Mouse (Mus musculus) forebrain, postnatal 0 days (tissue): ENCODE measurements around the gene Ano8. TPM values are rescaled to one million over a fixed set of nuclear protein-coding genes. Genes with fewer than 3 reads are reported as not detected.
A peak's percentile ranks its signal among the peaks of the same experiment; 100 is the strongest.
"Not testable (repeated sequence)": the region's sequence is repeated elsewhere in the genome, so short reads cannot be mapped to it uniquely, and the experiment has no call there.

ENCODE experiments used
- ATAC-seq: fragments of 200-750 bp; cut with Nextera tagmentation; 2 replicates; pipeline ENCODE4 v1.8.0; 2017; ENCODE audit warnings: mild to moderate bottlenecking, moderate library complexity
- DNase-seq: peaks from one replicate; pipeline ENCODE4 v3.0.0-alpha.2; 2015
- H3K27ac ChIP-seq: fragments of 300-500 bp; sonication (generic); 2 replicates; pipeline ENCODE4 v1.5.1; 2014; ENCODE audit warnings: low read depth, mild to moderate bottlenecking, antibody characterized with exemption, low read length, moderate library complexity, mixed read lengths
- H3K27me3 ChIP-seq: fragments of 300-500 bp; sonication (generic); 2 replicates; pipeline ENCODE4 v1.6.1; 2014; ENCODE audit warnings: mild to moderate bottlenecking, low read length, mixed read lengths; ENCODE audit not compliant: insufficient read depth
- H3K36me3 ChIP-seq: fragments of 300-500 bp; sonication (generic); 2 replicates; pipeline ENCODE4 v1.6.1; 2014; ENCODE audit warnings: mild to moderate bottlenecking, moderate library complexity; ENCODE audit not compliant: insufficient read depth
- H3K4me1 ChIP-seq: fragments of 300-500 bp; sonication (generic); 2 replicates; pipeline ENCODE4 v1.6.1; 2014; ENCODE audit warnings: antibody characterized with exemption; ENCODE audit not compliant: insufficient read depth
- H3K4me2 ChIP-seq: fragments of 300-500 bp; sonication (generic); 2 replicates; pipeline ENCODE4 v1.6.1; 2014; ENCODE audit warnings: low read depth, mild to moderate bottlenecking, moderate library complexity
- H3K4me3 ChIP-seq: fragments of 300-500 bp; sonication (generic); 2 replicates; pipeline ENCODE4 v1.5.1; 2014; ENCODE audit warnings: low read depth, low read length, mixed read lengths
- H3K9ac ChIP-seq: fragments of 300-500 bp; sonication (generic); 2 replicates; pipeline ENCODE4 v1.6.1; 2014; ENCODE audit warnings: mild to moderate bottlenecking
- H3K9me3 ChIP-seq: fragments of 300-500 bp; sonication (generic); 2 replicates; pipeline ENCODE4 v1.6.1; 2016; ENCODE audit warnings: low read length
- CTCF ChIP-seq: sonication (generic); IDR thresholded peaks from 2 replicates; pipeline ENCODE4 v1.5.1; 2016; ENCODE audit warnings: antibody characterized with exemption, control low read depth, low read depth
- WGBS: fragments of 180-500 bp; shearing (Covaris S2); extraction: QIAGEN DNeasy Blood & Tissue Kit; methylation state at CpG from one replicate; pipeline ENCODE4 v1.1.7; 2014; 5-methylcytosine and 5-hydroxymethylcytosine counted together
- polyA plus RNA-seq: library from polyadenylated mRNA; unstranded; fragments of >200 nt; fragmentation: Nextera tagmentation; extraction: Ambion mirVana; gene quantifications from 2 replicates; pipeline ENCODE4 v1.2.1, GENCODE M21; 2015
- total RNA-seq: library from RNA; depleted of rRNA; stranded (reverse); fragments of >200 nt; gene quantifications from 2 replicates; pipeline ENCODE4 v1.2.3, GENCODE M21; 2014

The Ano8 gene
- total and polyA plus RNA-seq, 2 experiments from 2014 or later = 7.7 to 82.2 TPM

DNA sequence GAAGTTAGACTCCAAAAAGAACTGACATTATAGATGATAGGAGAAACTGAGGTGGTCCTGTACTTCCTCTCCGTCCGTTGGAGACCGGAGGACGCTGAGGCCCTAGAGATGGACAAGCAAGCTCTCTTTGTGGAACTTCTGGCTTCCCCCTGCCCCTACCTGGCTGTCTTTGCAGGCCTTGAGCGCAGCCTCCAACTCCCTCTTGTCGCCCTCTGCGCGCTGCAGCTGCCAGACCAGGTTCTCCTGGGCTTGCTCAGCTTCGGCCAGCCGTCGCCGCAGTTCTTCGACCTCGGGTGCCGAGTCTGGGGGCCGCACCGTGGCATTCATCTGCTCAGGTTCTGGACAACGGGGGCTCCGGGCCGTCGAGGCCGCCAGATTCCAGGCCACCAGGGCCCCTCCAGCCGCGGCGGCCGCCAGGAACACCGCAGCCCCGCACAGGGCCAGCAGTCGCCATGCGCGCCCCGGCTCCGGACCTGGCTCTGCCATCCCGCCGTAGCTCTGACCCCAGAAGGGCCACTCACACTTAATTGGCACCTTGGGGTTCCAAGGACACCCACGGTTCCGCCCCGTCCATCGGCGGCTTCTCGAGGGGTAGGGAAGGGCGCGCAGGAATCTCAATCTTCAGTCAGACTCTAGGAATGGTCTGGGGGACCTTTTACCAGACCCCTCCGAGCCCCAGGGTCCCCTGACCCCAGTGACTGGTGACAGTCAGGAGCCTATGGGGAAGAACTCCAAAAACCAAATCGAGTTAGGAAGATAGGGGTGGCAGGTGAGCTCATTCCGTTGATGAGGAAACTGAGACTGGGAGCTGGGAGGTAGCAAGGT, 39.7 kb upstream of the Ano8 start, which contains the start of gene Ccdc194:
Ccdc194 (minus strand) TSS at position 486 of the 825 bp plus-strand sequence.
- Histone ChIP-seq H3K9ac (no peak within 1 kb of the TSS), H3K36me3 (no peaks in the 10 kb centered on the region), H3K4me1 (no peaks in the 10 kb centered on the region), H3K27ac (no peak within 1 kb of the TSS), H3K9me3 (no peaks in the 10 kb centered on the region), H3K27me3 (peaks cover 27% of the 10 kb centered on the region), H3K4me2 (no peak within 1 kb of the TSS), H3K4me3 (no peak within 1 kb of the TSS)
- no peak for DNase-seq
- no peak for TF ChIP-seq CTCF
- ATAC-seq = no peak
- 9% methylated on average over 46 of the region's 46 CpGs for WGBS

GRCm38 (mm10) chr8:71521634-71522033, 35.9 kb upstream of the Ano8 start:
- ATAC-seq (peak; percentile 92), DNase-seq (peak; percentile 90)
- peak; percentile 91 for TF ChIP-seq CTCF
- H3K4me2 ChIP-seq = 0 out of 2 replicates have a peak overlapping the region, but pooled peaks have one; percentile 8
- no peak overlapping the region for H3K4me3 ChIP-seq
- no peaks in the 10 kb centered on the region for H3K36me3 ChIP-seq
- no peaks in the 10 kb centered on the region for H3K9me3 ChIP-seq
- H3K4me1 ChIP-seq = no peaks in the 10 kb centered on the region
- H3K27ac ChIP-seq = no peak overlapping the region
- 4% methylated on average over 17 of the region's 17 CpGs for whole genome bisulfite sequencing
- H3K27me3 ChIP-seq = peaks cover 23% of the 10 kb centered on the region
- no peak overlapping the region for H3K9ac ChIP-seq

DNA sequence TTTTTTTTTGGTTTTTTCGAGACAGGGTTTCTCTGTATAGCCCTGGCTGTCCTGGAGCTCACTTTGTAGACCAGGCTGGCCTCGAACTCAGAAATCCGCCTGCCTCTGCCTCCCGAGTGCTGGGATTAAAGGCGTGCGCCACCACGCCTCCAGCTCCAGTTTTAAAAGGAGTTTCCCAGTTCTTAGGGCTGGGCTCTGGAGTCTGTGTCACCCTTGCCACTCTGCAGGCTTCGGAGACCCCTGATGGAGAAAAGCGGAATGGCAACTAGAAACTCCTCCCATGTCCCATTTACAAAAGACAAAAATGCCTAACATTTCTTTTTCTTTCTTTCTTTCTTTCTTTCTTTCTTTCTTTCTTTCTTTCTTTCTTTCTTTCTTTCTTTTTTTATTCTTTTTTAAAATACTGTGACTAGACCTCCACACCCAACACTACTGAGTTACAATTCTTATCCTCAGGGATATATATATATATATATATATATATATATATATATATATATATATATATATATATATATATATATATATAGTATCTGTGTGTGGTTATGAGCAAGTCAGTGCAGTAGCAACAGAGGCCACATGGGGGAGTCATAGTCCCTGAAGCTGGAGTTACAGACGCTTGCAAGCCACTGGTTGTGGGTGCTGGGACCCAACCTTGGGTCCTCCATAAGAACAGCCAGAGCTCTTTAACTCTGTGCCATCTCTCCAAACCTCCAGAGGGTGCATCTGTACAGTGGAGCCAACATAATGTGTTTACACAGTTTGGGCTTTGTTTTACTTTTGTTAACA, 33.5 kb upstream of the Ano8 start:
- ATAC-seq = peak; percentile 38; the same call in 1 of the 2 replicates
- peak; percentile 63 for TF ChIP-seq CTCF

GRCm38 (mm10) chr8:71516786-71517185, 31.0 kb upstream of the Ano8 start:
- Histone ChIP-seq H3K36me3 (no peaks in the 10 kb centered on the region), H3K9me3 (no peaks in the 10 kb centered on the region), H3K27ac (no peak overlapping the region), H3K4me2 (no peak overlapping the region), H3K4me3 (no peak overlapping the region), H3K27me3 (no peaks in the 10 kb centered on the region; the same call in none of the 2 replicates), H3K4me1 (no peaks in the 10 kb centered on the region), H3K9ac (no peak overlapping the region)
- WGBS = 42% methylated on average over 6 of the region's 6 CpGs
- DNase-seq = no peak
- no peak for ATAC-seq
- TF ChIP-seq CTCF = no peak

More for the DNA sequence above, 33.5 kb upstream of the Ano8 start:
- H3K4me3 ChIP-seq, H3K9me3 ChIP-seq, H3K4me1 ChIP-seq, H3K9ac ChIP-seq, H3K27me3 ChIP-seq, H3K27ac ChIP-seq, H3K36me3 ChIP-seq, H3K4me2 ChIP-seq: not testable (repeated sequence)
- peak; percentile 73 for DNase-seq
- 40% methylated on average over 8 of the region's 10 CpGs for WGBS

DNA sequence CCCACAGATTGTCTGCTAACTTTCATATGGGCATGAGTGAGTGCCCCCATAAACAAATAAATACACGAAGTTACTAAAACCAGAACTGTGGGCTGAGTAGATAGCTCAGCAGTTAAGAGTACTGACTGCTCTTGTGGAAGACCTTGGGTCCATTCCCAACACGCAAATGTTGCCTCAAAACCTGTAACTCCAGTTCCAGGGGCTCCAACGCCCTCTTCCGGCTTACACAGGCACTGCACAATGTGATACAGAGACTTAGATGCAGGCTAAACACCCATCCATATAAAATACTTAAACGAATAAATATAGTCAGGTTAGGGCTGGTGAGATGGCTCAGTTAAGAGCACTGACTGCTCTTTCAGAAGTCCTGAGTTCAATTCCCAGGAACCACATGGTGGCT, 29.3 kb upstream of the Ano8 start:
- DNase-seq = no peak
- H3K27ac ChIP-seq = no peak overlapping the region
- no peak overlapping the region for H3K4me3 ChIP-seq
- no peaks in the 10 kb centered on the region for H3K9me3 ChIP-seq
- H3K4me1 ChIP-seq = no peaks in the 10 kb centered on the region
- H3K4me2 ChIP-seq = no peak overlapping the region
- no peak for ATAC-seq
- no peak for TF ChIP-seq CTCF
- no peaks in the 10 kb centered on the region; the same call in 1 of the 2 replicates for H3K27me3 ChIP-seq
- H3K9ac ChIP-seq = no peak overlapping the region
- WGBS = 75% methylated on average over 5 of the region's 5 CpGs
- no peaks in the 10 kb centered on the region for H3K36me3 ChIP-seq

DNA sequence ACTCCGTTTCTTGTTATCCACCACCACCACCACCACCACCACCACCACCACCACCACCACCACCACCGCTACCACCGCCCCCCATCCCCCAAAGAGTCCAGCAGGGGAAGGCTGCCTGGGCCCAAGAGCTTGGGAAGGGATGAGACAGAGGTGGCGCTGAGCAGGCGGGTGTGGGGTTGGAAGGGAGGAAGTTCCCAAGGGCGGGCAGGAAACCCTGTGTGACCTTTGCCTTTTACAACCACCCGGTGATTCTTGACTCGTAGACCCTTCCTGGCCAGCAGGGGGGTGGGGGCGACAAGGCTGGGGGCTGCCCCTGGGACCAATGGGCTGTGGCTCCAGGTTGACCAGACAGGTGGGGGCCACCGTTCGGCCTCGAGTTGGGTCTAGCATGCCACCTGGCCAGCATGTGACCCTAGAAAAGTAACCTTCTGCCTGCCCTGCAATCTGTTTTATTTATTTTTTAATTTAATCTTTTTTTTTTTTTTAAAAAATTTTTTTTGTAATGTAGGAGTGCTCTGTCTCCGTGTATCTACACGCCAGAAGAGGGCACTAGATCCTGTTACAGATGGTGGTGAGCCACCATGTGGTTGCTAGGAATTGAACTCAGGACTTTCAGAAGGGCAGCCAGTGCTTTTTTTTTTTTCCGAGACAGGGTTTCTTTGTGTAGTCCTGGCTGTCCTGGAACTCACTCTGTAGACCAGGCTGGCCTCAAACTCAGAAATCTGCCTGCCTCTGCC, 27.4 kb upstream of the Ano8 start:
- no peak for ATAC-seq
- 79% methylated on average over 14 of the region's 15 CpGs for WGBS
- no peak for TF ChIP-seq CTCF
- H3K36me3 ChIP-seq = no peaks in the 10 kb centered on the region
- no peak for DNase-seq
- no peak overlapping the region for H3K4me2 ChIP-seq
- H3K27ac ChIP-seq = no peak overlapping the region
- H3K4me3 ChIP-seq = no peak overlapping the region
- no peaks in the 10 kb centered on the region for H3K9me3 ChIP-seq
- peaks cover 7% of the 10 kb centered on the region for H3K27me3 ChIP-seq
- no peaks in the 10 kb centered on the region for H3K4me1 ChIP-seq
- H3K9ac ChIP-seq = no peak overlapping the region
